Mouse (Mus musculus): ENCODE data around the gene Pxdc1. TPM values are rescaled to one million over a fixed set of nuclear protein-coding genes. Genes with fewer than 3 reads are reported as not detected.

Gene Pxdc1
- polyA plus RNA-seq, 1 experiment from 2014 or later = 8.7 TPM

Other genes with a start within 250 kb of the Pxdc1 start
- gene Fam50b, start 81.4 kb upstream of the Pxdc1 start, polyA plus RNA-seq (2014; fragmentation: Nextera tagmentation; extraction: Ambion mirVana) = not detected in 2 replicates
- 74.4 and 78.0 TPM in 2 replicates for gene Prpf4b, start 221.8 kb upstream of the Pxdc1 start, polyA plus RNA-seq (2014; fragmentation: Nextera tagmentation; extraction: Ambion mirVana)

Data from neural tube, embryonic 14.5 days (tissue).